Mouse (Mus musculus) bone marrow, adult 2 months (tissue): ENCODE measurements at regions not wholly inside any gene's neighbourhood (a gene's known extent, or its start where the extent isn't known, plus 50 kb on each side); places are given as distances from the start of the nearest gene placed in this dataset.

Experiments
- H3K27ac ChIP-seq: fragments of 200-500 bp; 2 replicates; pipeline ENCODE4 v1.5.1; 2012; ENCODE audit warnings: low read depth, mild to moderate bottlenecking, control low read depth, inconsistent platforms, low read length; ENCODE audit not compliant: control insufficient read depth, poor library complexity, insufficient read depth
- H3K4me1 ChIP-seq: fragments of 200-500 bp; 2 replicates; pipeline ENCODE4 v1.6.1; 2011; ENCODE audit warnings: low read length; ENCODE audit not compliant: control insufficient read depth, insufficient read depth
- H3K4me3 ChIP-seq: fragments of 200-500 bp; replicated peaks from 2 replicates; pipeline ENCODE3; 2011; ENCODE audit warnings: mild to moderate bottlenecking, low read depth, low read length, control low read depth; ENCODE audit not compliant: control insufficient read depth
- CTCF ChIP-seq: fragments of 200-500 bp; IDR thresholded peaks from 2 replicates; pipeline ENCODE4 v1.5.1; 2011; ENCODE audit warnings: low read length, control low read depth; ENCODE audit not compliant: control insufficient read depth, insufficient read depth
- POLR2A ChIP-seq: fragments of 200-500 bp; IDR thresholded peaks from 2 replicates; pipeline ENCODE4 v1.6.1; 2011; ENCODE audit warnings: low read depth, mild to moderate bottlenecking, control low read depth, low read length, borderline replicate concordance; ENCODE audit not compliant: control insufficient read depth
- WGBS: fragments of 180-500 bp; shearing (Covaris S2); methylation state at CpG from one replicate; pipeline ENCODE4 v1.1.7; 2018; 5-methylcytosine and 5-hydroxymethylcytosine counted together

- WGBS, result 85% methylated on average over 9 of the region's 9 CpGs
- no peaks in the 10 kb centered on the region for H3K4me1 ChIP-seq
- no peak overlapping the region for H3K4me3 ChIP-seq
- TF ChIP-seq CTCF (no peak), POLR2A (no peak)
- no peak overlapping the region for H3K27ac ChIP-seq
Measured at GRCm38 (mm10) chr14:46610226-46610855, 150.0 kb upstream of the Cdkn3 start.

DNA sequence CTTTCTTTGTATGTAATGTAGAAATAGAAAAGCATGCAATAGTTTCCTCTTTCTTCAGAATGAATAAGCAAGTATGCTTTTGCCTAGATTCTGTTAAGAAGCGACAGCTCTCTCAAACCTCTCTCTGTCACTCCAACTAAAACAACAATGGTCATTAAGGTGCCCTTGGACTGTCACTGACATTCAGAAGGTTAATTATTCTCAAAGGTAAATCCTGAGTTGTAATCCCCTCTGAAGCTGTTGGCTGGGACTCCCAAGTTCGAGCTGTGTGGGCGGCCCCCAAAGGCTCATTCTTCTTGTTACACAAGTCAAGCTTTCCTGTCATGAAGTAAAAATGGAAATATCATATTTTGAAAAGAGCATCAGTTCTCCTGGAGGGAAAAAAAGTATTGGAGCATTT lies 153.6 kb upstream of the Cdkn3 start:
- TF ChIP-seq POLR2A (no peak), CTCF (no peak)
- no peak overlapping the region for H3K4me3 ChIP-seq
- H3K27ac ChIP-seq, result no peak overlapping the region
- H3K4me1 ChIP-seq, result no peaks in the 10 kb centered on the region
- 78% methylated on average over 3 of the region's 3 CpGs for WGBS

- TF ChIP-seq CTCF, result no peak
- no peak for TF ChIP-seq POLR2A
- 82% methylated on average over 9 of the region's 9 CpGs for WGBS
- Histone ChIP-seq H3K27ac (no peak overlapping the region), H3K4me3 (no peak overlapping the region), H3K4me1 (no peaks in the 10 kb centered on the region)
Measured at GRCm38 (mm10) chr14:46606037-46606436, 154.3 kb upstream of the Cdkn3 start.

GRCm38 (mm10) chr14:46604886-46605531 lies 155.3 kb upstream of the Cdkn3 start:
- H3K4me3 ChIP-seq, result no peak overlapping the region
- H3K27ac ChIP-seq, result no peak overlapping the region
- TF ChIP-seq POLR2A, result no peak
- TF ChIP-seq CTCF, result no peak
- WGBS, result 41% methylated on average over 16 of the region's 16 CpGs
- no peaks in the 10 kb centered on the region for H3K4me1 ChIP-seq

- no peak for TF ChIP-seq CTCF
- no peak for TF ChIP-seq POLR2A
- Histone ChIP-seq H3K4me3 (no peak overlapping the region), H3K4me1 (no peaks in the 10 kb centered on the region), H3K27ac (no peak overlapping the region)
- 83% methylated on average over 14 of the region's 14 CpGs for WGBS
Measured at GRCm38 (mm10) chr14:46604156-46604885, 156.0 kb upstream of the Cdkn3 start.

GRCm38 (mm10) chr14:46596696-46597359 lies 163.5 kb upstream of the Cdkn3 start:
- H3K4me1 ChIP-seq, result no peaks in the 10 kb centered on the region
- H3K4me3 ChIP-seq, result no peak overlapping the region
- H3K27ac ChIP-seq, result no peak overlapping the region
- TF ChIP-seq CTCF, result no peak
- no peak for TF ChIP-seq POLR2A
- WGBS, result 78% methylated on average over 7 of the region's 7 CpGs

- H3K27ac ChIP-seq, result no peak overlapping the region
- H3K4me1 ChIP-seq, result no peaks in the 10 kb centered on the region
- WGBS, result 75% methylated on average over 3 of the region's 3 CpGs
- TF ChIP-seq POLR2A (no peak), CTCF (no peak)
- no peak overlapping the region for H3K4me3 ChIP-seq
Measured at GRCm38 (mm10) chr14:46594151-46594550, 166.2 kb upstream of the Cdkn3 start.
